In the genomic region with DNA sequence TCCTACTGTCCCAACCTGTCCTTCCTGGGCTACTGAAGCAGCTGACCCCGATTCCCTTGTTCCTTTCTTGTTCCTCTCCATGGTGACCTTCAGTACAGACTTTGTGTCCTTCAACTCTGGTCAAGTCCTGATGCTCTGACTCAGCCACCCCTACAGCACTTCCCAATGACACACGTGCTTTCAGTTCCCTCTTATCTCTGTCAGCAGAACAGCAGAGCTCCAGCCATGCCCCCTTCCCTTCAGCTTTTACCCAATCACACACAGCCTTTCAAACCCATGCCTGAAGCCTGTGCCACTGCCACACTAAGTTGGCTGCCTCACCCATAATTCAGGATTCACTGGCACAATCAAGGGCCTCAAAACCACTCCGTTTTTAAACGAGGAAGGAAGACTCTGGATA, we compare ENCODE assay signal across 13 mouse cellular contexts.
DNase-seq lines count a peak whose midpoint lies in the region; ATAC-seq and TF ChIP-seq lines count a peak whose summit lies in the region.
"Had no signal": no experiment of that assay in that cellular context is flagged by ENCODE, and none has a peak within 500 bp of the region (broad histone marks: within the 10 kb centered on the region; RNA-seq: fewer than 3 reads in every experiment).

No protein-coding gene starts in this region.

- H3K27ac ChIP-seq in lung, postnatal 0 days (ENCODE audit: low read length) = no peak overlapping the region
- peak overlapping the region; percentile 71 for H3K27ac ChIP-seq in bone marrow macrophage, adult 2 months (ENCODE audit: insufficient read depth, low read depth, low read length)
- peak overlapping the region; percentile 42; the same call in 1 of the 2 replicates for H3K27ac ChIP-seq in liver, embryonic 12.5 days
- H3K27ac ChIP-seq in stomach, embryonic 14.5 days (ENCODE audit: low read length) = no peak overlapping the region

- H3K4me3 ChIP-seq in lung, postnatal 0 days (ENCODE audit: low read depth, low read length) = no peak overlapping the region
- no peak overlapping the region for H3K4me3 ChIP-seq in bone marrow macrophage, adult 2 months (ENCODE audit: insufficient read depth, low read length)
- H3K4me3 ChIP-seq in liver, embryonic 12.5 days = no peak overlapping the region
- no peak overlapping the region for H3K4me3 ChIP-seq in stomach, embryonic 14.5 days (ENCODE audit: low read depth, low read length)

- DNase-seq in lung, postnatal 0 days (ENCODE audit: low spot score) = no peak
- DNase-seq in lung, postnatal 10 days = no peak
- DNase-seq in kidney, adult 8-10 months = no peak
- DNase-seq in kidney, adult 9 months = no peak
- DNase-seq in layer of hippocampus, postnatal 36 days = no peak
- DNase-seq: cerebellum, postnatal 25 days; kidney, postnatal 36 days; lung, postnatal 4 days had no signal

- no peaks in the 10 kb centered on the region for H3K9me3 ChIP-seq in lung, postnatal 0 days (ENCODE audit: low read length)
- H3K9me3 ChIP-seq in liver, embryonic 12.5 days (replicated peaks) = no peaks in the 10 kb centered on the region
- H3K9me3 ChIP-seq in stomach, embryonic 14.5 days (ENCODE audit: control insufficient read depth, low read depth, low read length) = no peaks in the 10 kb centered on the region

- ATAC-seq in lung, postnatal 0 days = 0 out of 2 replicates have a peak, but pooled peaks have one; percentile 13
- peak; percentile 95 for ATAC-seq in liver, embryonic 12.5 days
- 0 out of 2 replicates have a peak, but pooled peaks have one; percentile 37 for ATAC-seq in stomach, embryonic 14.5 days (ENCODE audit: insufficient number of reproducible peaks, insufficient read depth, low FRiP score, low read depth)
- ATAC-seq: activated CD4-positive, CD25-positive, alpha-beta regulatory T cell, adult 4 months; hindbrain, embryonic 16.5 days had no signal

- TF ChIP-seq POLR2A in bone marrow macrophage, adult 2 months (IDR thresholded peaks at IDR 0.05; ENCODE audit: borderline replicate concordance, low read depth, low read length) = no peak

- peaks cover 49% of the 10 kb centered on the region for H3K36me3 ChIP-seq in lung, postnatal 0 days (ENCODE audit: insufficient read depth, low read length)
- peaks cover 95% of the 10 kb centered on the region for H3K36me3 ChIP-seq in liver, embryonic 12.5 days
- peaks cover 62% of the 10 kb centered on the region for H3K36me3 ChIP-seq in stomach, embryonic 14.5 days (ENCODE audit: control insufficient read depth, insufficient read depth, low read length)

- no peak overlapping the region for H3K9ac ChIP-seq in lung, postnatal 0 days (replicated peaks; ENCODE audit: low read depth)
- H3K9ac ChIP-seq in liver, embryonic 12.5 days = no peak overlapping the region
- H3K9ac ChIP-seq in stomach, embryonic 14.5 days (replicated peaks; ENCODE audit: low read depth, low read length) = no peak overlapping the region

- 56% methylated on average over 4 of the region's 4 CpGs for WGBS in lung, postnatal 0 days
- 30% methylated on average over 4 of the region's 4 CpGs for WGBS in liver, embryonic 12.5 days (ENCODE audit: insufficient replicate concordance)
- 73% methylated on average over 4 of the region's 4 CpGs for WGBS in stomach, embryonic 14.5 days

- no peak for TF ChIP-seq CTCF in lung, postnatal 0 days (IDR thresholded peaks at IDR 0.05)
- TF ChIP-seq CTCF in bone marrow macrophage, adult 2 months (IDR thresholded peaks at IDR 0.05; ENCODE audit: low read depth, low read length) = no peak

- no peaks in the 10 kb centered on the region for H3K4me1 ChIP-seq in lung, postnatal 0 days (ENCODE audit: insufficient read depth, low read depth, low read length)
- H3K4me1 ChIP-seq in bone marrow macrophage, adult 2 months (ENCODE audit: control insufficient read depth, insufficient read depth, low read length) = peaks cover 19% of the 10 kb centered on the region
- peaks cover 15% of the 10 kb centered on the region for H3K4me1 ChIP-seq in liver, embryonic 12.5 days
- H3K4me1 ChIP-seq in stomach, embryonic 14.5 days (ENCODE audit: control insufficient read depth, insufficient read depth, low read length) = no peaks in the 10 kb centered on the region

- no peak for TF ChIP-seq EP300 in lung, postnatal 0 days (IDR thresholded peaks at IDR 0.05)

- no peak overlapping the region for H3K4me2 ChIP-seq in lung, postnatal 0 days (replicated peaks; ENCODE audit: low read depth, low read length)
- H3K4me2 ChIP-seq in liver, embryonic 12.5 days = peak overlapping the region; percentile 6
- no peak overlapping the region for H3K4me2 ChIP-seq in stomach, embryonic 14.5 days (replicated peaks; ENCODE audit: low read depth, low read length)

- H3K27me3 ChIP-seq in lung, postnatal 0 days (replicated peaks; ENCODE audit: insufficient read depth, low read length) = no peaks in the 10 kb centered on the region
- H3K27me3 ChIP-seq in liver, embryonic 12.5 days (replicated peaks) = no peaks in the 10 kb centered on the region
- H3K27me3 ChIP-seq in stomach, embryonic 14.5 days (ENCODE audit: control insufficient read depth, insufficient read depth, low read length) = no peaks in the 10 kb centered on the region

Comparison
In these comparisons a context has a peak if more than half of its experiments do, and no peak if none do; other contexts are left out.
1. ATAC-seq: peak in every context shown above with its lines; median percentile 95 in liver, embryonic 12.5 days; 37 in stomach, embryonic 14.5 days; 13 in lung, postnatal 0 days.
2. H3K27ac ChIP-seq: peak in bone marrow macrophage, adult 2 months (single experiment) and liver, embryonic 12.5 days (single experiment); none in lung, postnatal 0 days (single experiment) and stomach, embryonic 14.5 days (single experiment).